Mouse (Mus musculus): ENCODE results near the gene Apoa2.

Gene Apoa2

GRCm38 (mm10) chr1:171205704-171206493 lies 19.0 kb upstream of the Apoa2 start:
- no peak for DNase-seq (ENCODE audit: low spot score in 2 of 2)

GRCm38 (mm10) chr1:171209409-171209808 lies 15.4 kb upstream of the Apoa2 start:
- no peak for DNase-seq (ENCODE audit: low spot score in 2 of 2)

DNA sequence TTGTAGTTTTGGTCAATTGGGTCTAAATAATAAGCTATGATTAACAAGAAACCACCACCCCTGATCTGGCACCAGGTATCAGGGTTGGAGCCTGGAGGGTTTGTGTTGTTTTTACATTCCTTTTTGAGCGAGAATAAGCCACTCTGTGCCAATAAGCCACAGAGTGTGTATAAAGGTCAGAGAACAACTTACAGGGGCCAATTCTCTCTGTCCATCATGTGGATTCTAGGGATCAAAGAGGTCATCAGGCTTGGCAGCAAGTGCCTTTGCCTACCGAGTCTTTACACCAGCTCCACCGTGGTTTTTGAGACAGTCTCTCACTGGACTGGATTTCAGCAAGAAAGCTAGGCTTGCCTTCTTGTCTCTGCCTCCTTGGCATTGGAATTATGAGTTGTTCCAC lies 12.0 kb upstream of the Apoa2 start:
- no peak for DNase-seq (ENCODE audit: low spot score in 2 of 2)

DNA sequence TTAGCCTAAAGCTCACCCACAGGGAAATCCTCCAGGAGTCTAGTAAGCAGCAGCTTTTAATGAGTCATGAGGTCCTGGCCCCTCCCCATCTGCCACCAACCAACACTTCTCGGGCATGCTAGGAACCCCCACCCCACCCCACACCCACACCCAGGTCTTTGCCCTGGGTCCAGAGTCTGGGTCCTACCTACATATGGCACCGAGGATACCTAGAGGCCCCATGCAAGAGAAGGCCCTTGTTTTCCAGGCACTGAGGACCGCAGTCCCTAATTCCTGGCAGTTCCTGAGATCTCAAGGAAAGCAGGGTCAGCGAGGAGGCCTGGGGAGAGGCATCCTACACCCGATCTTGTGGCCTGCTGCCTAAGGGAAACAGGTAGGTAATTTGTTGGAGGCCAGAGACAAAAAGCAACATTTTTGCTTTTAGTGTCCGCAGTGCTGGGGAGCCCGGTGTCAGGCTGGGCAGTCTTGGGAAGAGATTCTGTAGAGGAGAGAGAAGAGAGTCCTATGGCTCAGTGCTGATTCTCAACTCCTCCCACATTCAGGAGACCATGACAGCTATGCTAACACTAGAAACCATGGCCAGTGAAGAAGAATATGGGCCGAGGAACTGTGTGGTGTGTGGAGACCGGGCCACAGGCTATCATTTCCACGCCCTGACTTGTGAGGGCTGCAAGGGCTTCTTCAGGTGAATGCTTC lies 10.9 kb upstream of the Apoa2 start, which contains the start of gene Nr1i3:
Nr1i3 (plus strand) TSS at position 170 of the 696 bp plus-strand sequence.
- no peak for DNase-seq (ENCODE audit: low spot score in 2 of 2)

DNA sequence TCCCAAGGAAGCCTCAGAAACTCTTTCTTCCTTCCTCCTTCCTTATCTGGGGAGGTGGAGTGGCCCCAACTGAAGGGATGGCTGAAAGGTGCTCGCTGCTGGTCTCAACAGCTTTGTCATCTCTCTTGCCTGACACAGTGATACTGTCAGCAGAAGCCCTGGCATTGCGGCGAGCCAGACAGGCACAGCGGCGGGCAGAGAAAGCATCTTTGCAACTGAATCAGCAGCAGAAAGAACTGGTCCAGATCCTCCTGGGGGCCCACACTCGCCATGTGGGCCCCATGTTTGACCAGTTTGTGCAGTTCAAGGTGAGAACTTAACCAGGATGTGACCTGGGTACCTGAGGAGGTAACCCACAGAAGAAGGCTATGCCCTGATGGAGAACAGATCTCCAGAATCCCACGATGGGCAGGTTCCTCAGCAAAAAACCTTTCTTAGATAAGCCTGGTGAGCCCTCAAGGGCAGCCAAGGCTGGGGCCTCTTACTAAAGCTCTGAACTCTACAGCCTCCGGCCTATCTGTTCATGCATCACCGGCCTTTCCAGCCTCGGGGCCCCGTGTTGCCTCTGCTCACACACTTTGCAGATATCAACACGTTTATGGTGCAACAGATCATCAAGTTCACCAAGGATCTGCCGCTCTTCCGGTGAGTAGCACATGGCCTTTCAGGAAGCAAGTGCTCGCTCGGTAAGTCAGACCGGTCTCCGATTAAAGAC lies 8.5 kb upstream of the Apoa2 start:
- DNase-seq (ENCODE audit: low spot score in 2 of 2) = no peak

- DNase-seq (ENCODE audit: low spot score in 2 of 2) = peak; percentile 80 to 94
These were observed 4.0 kb upstream of the Apoa2 start for GRCm38 (mm10) chr1:171220871-171221270.

- DNase-seq (ENCODE audit: low spot score in 2 of 2) = peak in 1 of 2 experiments; percentile 71
These were observed 3.3 kb upstream of the Apoa2 start for GRCm38 (mm10) chr1:171221281-171222193.

GRCm38 (mm10) chr1:171222238-171223155 lies 2.4 kb upstream of the Apoa2 start, which contains the start of gene Tomm40l:
Gene Tomm40l, minus strand, starts transcription at chr1:171222514.
- peak; percentile 87 for DNase-seq (ENCODE audit: low spot score in 2 of 2)

DNA sequence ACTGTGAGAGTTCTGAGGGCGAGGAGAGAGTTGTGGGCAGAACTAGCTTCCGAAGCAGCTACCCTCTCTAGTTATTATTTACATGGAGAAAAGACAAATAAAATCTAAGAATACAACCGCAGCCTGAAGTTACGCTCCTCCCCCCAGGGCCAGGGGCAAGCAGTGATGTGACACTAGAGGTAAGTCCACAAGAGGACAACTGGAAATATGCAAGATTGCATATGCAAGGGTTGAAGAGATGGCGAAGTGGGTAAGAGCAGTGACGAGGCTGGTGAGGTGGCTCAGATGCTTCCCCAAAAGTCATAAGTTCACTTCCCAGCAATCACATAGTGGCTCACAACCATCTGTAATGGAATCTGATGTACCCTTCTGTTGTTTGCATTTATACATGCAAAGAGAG lies 1.7 kb upstream of the Apoa2 start:
- no peak for DNase-seq (ENCODE audit: low spot score in 2 of 2)

DNA sequence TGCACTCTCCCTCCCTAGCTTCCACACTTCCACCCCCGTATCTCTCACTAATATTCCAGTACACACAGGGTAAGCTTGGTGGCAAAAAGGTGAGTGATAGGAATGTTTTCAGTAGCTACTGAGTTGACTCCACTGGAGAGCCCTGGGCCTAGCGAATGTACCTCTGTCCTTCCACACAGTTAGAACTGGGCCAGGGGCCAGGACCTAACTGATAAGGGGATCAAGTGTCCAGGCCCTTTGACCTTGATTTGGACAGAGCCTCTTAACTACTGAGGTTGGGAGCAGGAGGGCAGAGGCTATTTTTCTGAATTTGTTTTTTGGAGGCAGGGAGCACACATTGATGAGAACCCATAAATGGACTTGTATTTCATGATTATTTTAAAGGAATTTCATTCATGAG lies 1.1 kb upstream of the Apoa2 start:
- DNase-seq (ENCODE audit: low spot score in 2 of 2) = no peak

DNA sequence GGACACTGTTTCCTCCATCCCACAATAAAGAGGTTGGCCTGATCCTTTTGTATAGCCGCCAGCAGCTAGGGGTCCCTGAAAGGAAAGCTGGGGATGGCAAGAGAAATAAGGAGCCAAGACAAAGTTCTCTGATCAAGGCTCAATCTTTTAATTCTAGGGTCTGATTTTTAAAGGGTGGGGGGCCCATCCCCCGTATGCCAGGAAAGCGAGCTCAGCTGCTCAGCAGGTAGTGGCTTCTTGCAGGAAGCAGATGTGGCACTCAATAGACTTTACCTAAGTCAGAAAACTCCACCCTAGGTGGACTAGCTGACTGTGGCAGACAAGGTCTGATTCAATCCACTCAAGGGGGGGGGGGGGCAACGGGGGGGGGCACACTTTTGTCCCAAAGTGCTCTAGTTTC lies 1.9 kb downstream of the Apoa2 start:
- DNase-seq (ENCODE audit: low spot score in 2 of 2) = no peak

DNA sequence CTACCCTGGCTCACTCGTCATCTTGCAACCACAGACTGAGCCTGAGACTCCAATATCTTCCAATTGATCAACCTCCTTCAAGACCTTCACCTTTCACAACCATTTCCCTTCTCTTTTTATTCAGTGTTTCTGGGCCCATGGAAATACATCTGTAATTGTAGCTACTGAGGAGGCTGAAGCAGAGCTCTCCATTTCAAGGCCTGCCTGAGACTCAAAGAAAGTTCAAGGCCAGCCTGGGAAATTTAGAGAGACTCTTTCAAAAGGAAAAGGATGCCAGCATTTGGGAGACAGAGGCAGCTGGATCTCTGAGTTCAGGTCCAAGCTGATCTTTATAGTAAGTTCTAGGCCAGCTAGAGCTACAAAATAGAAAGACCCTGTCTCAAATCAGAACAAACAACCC lies 3.0 kb downstream of the Apoa2 start:
- DNase-seq (ENCODE audit: low spot score in 2 of 2) = no peak

GRCm38 (mm10) chr1:171229750-171230149 lies 4.9 kb downstream of the Apoa2 start:
- no peak for DNase-seq (ENCODE audit: low spot score in 2 of 2)

DNA sequence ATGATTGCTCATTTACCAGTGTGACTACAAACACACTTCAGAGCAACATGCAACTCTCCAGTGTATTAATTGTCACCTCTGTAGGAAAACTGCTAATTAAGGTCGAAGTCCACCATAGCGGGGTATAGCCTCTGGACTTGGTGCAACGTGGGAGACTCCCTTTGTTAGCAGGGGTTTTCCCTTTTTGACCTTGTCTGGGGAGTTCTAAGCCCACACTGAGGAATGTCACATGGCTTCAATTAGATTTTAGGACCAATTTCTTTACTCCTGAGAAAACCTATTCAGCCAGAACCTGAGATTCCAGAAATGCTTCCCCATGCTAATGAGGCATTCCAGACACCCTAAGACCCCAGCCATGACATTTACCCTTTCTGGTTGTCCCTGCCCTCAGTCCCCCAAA lies 5.4 kb downstream of the Apoa2 start:
- no peak for DNase-seq (ENCODE audit: low spot score in 2 of 2)

DNA sequence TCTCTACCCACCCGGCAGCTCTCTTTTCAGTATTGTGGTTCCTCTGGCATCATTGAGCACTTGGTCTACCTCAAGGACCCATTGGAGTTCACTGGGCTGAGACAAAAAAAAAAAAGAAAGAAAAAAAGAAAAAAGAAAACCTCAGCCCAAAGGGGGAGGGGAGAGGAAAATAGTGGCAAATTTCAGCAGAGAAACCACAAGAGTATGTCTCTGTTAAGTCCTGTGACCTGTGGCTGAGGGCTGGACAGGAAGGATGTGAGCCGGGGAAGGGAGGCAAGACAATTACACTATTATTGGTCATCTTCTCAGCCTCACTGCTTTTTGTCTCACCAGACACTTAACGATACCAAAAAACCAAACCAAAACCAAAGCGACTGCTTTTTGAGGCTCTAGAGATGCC lies 7.0 kb downstream of the Apoa2 start:
- DNase-seq (ENCODE audit: low spot score in 2 of 2) = no peak

- no peak for DNase-seq (ENCODE audit: low spot score in 2 of 2)
These were observed 7.5 kb downstream of the Apoa2 start for GRCm38 (mm10) chr1:171232348-171232747.

DNA sequence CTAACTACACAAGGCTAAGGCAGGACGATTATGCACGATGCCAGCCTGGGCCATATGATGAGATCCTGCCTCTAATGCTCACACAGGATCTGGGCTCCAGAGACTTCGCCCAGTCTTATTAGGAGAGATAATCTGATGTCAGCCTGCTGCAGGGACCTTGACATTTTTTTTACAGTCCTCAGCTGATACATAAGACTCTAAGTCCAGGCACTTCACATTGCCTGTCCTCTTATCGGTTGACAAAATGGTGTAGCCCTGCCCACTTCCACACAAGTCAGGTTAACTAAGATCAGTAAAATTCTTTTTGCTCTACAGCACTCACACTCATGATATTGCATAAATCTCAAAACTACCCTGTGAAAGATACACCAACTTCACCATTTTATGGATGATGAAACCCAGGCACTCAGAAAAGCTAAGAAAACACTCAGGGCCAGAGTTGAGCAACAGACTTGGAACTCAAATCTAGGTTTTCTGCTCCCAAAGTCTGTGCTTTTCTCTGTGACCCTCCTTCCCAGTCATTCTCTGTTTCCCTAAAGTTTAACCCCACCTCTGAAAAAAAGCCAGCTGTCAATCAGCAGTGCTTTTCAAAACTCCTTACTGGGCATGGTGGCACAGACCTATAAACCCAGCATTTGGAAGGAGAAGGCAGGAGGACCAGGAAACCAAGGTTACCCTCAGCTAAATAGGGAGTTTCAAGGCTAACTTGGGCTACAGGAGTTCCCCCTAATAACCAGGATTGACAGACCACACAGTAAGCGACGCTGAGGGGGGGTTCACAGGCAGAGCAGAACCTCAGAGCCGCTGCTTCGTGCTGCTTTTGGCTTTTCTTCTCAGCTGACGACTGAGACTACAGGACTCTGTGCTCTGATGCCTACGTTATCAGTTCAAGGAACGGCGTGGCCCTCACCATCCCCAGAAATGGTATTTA lies 8.2 kb downstream of the Apoa2 start:
- no peak for DNase-seq (ENCODE audit: low spot score in 2 of 2)

DNA sequence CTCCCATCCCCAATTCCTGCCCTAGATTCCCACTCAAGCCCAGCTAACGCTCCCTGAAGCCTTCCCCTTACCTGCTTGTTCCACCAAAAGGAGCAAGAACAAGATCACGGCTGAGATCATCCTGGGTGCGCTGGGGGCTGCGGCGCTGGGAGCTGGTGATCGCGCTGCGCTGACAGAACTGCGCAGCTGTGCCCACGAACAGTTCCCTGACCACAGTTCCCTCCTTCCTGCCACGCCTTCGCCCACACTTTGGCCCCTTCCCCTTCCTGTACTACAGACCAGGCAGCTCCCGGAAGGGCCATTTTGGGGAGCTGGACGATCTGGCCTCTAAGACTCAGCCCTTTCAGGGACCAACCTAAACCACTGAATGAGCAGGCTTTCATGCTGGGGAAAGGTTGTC lies 9.3 kb downstream of the Apoa2 start, which contains the start of gene Fcer1g:
Fcer1g (minus strand) TSS at position 240 of the 400 bp plus-strand sequence.
- DNase-seq (ENCODE audit: low spot score in 2 of 2) = peak; percentile 45 to 75

DNA sequence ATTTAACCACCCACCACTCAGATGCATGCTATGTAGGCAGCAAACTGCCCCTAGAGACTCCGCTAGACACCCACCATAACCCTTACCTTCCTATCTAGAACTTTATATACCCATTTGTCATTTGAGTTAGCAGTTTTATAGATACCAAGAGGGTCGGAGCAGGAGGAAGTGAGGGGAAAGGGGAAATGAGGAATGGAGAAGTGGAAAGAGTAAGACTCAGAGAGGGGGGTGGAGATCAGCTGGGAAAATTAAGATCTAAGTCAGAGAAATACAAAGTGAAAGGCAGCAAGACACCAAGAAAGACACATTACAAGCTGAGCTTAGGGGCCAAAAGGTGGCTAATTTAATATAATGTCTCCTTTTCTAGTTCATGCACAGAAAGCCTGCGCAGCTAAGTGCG lies 9.7 kb downstream of the Apoa2 start:
- DNase-seq (ENCODE audit: low spot score in 2 of 2) = no peak
